Mouse (Mus musculus) thymus, adult 2 months (tissue): Measurements from ENCODE around the gene Sac3d1.

Source experiments
- CTCF ChIP-seq: fragments of 200-500 bp; IDR thresholded peaks from 2 replicates; pipeline ENCODE4 v1.5.1; 2012; ENCODE audit warnings: mild to moderate bottlenecking, control low read depth, low read length, moderate library complexity, borderline replicate concordance; ENCODE audit not compliant: control insufficient read depth, poor library complexity, insufficient read depth; ENCODE audit errors: extremely low read depth
- POLR2A ChIP-seq: fragments of 200-500 bp; IDR thresholded peaks from 2 replicates; pipeline ENCODE4 v1.6.1; 2012; ENCODE audit warnings: mild to moderate bottlenecking, low read length, control low read depth, moderate library complexity; ENCODE audit not compliant: control insufficient read depth, poor library complexity, insufficient read depth; ENCODE audit errors: extremely low read depth

- TF ChIP-seq POLR2A: no peak
- TF ChIP-seq CTCF: no peak
Observed at GRCm38 (mm10) chr19:6066571-6066970, 51.9 kb downstream of the Sac3d1 start.
